Mouse (Mus musculus) forebrain, embryonic 12.5 days (tissue): ENCODE data around the gene Enpp6. TPM values are rescaled to one million over a fixed set of nuclear protein-coding genes. Genes with fewer than 3 reads are reported as not detected.

Experiments used
- ATAC-seq: fragments of 200-750 bp; cut with Nextera tagmentation; 2 replicates; pipeline ENCODE4 v1.8.0; 2017; ENCODE audit warnings: moderate TSS enrichment; ENCODE audit not compliant: low FRiP score
- H3K27ac ChIP-seq: fragments of 300-500 bp; sonication (generic); 2 replicates; pipeline ENCODE4 v1.5.1; 2016; ENCODE audit warnings: mild to moderate bottlenecking
- H3K27me3 ChIP-seq: fragments of 300-500 bp; sonication (generic); 2 replicates; pipeline ENCODE4 v1.6.1; 2016; ENCODE audit warnings: mild to moderate bottlenecking
- H3K36me3 ChIP-seq: fragments of 300-500 bp; sonication (generic); replicated peaks from 2 replicates; pipeline ENCODE4 v1.6.1; 2016; ENCODE audit warnings: mild to moderate bottlenecking
- H3K4me1 ChIP-seq: fragments of 300-500 bp; sonication (generic); 2 replicates; pipeline ENCODE4 v1.6.1; 2016
- H3K4me2 ChIP-seq: fragments of 300-500 bp; sonication (generic); 2 replicates; pipeline ENCODE4 v1.6.1; 2016; ENCODE audit warnings: mild to moderate bottlenecking, moderate library complexity
- H3K4me3 ChIP-seq: fragments of 300-500 bp; sonication (generic); replicated peaks from 2 replicates; pipeline ENCODE4 v1.5.1; 2016; ENCODE audit warnings: mild to moderate bottlenecking
- H3K9ac ChIP-seq: fragments of 300-500 bp; sonication (generic); 2 replicates; pipeline ENCODE4 v1.6.1; 2016; ENCODE audit warnings: mild to moderate bottlenecking
- H3K9me3 ChIP-seq: fragments of 300-500 bp; sonication (generic); 2 replicates; pipeline ENCODE4 v1.6.1; 2016
- WGBS: fragments of 180-500 bp; shearing (Covaris S2); methylation state at CpG from one replicate; pipeline ENCODE4 v1.1.7; 2016; 5-methylcytosine and 5-hydroxymethylcytosine counted together
- polyA plus RNA-seq: library from polyadenylated mRNA; unstranded; fragments of >200 nt; fragmentation: Nextera tagmentation; extraction: Ambion mirVana; gene quantifications from 2 replicates; pipeline ENCODE4 v1.2.1, GENCODE M21; 2016

Gene Enpp6
- polyA plus RNA-seq, 1 experiment from 2014 or later: 0.14 TPM

GRCm38 (mm10) chr8:47082201-47083027, 95.7 kb downstream of the Enpp6 start:
- Histone ChIP-seq H3K9me3 (no peaks in the 10 kb centered on the region), H3K4me3 (no peak overlapping the region), H3K27me3 (no peaks in the 10 kb centered on the region), H3K4me2 (no peak overlapping the region), H3K9ac (no peak overlapping the region), H3K36me3 (no peaks in the 10 kb centered on the region), H3K4me1 (no peaks in the 10 kb centered on the region), H3K27ac (no peak overlapping the region)
- 90% methylated on average over 22 of the region's 22 CpGs for WGBS
- no peak for ATAC-seq

GRCm38 (mm10) chr8:47090021-47090420, 103.3 kb downstream of the Enpp6 start:
- Histone ChIP-seq H3K36me3 (no peaks in the 10 kb centered on the region), H3K9ac (no peak overlapping the region), H3K4me3 (no peak overlapping the region), H3K4me1 (0 out of 2 replicates have a peak, but pooled peaks cover 2% of the 10 kb centered on the region), H3K4me2 (no peak overlapping the region), H3K27me3 (no peaks in the 10 kb centered on the region), H3K9me3 (no peaks in the 10 kb centered on the region), H3K27ac (no peak overlapping the region)
- ATAC-seq: no peak
- WGBS: 84% methylated on average over 8 of the region's 8 CpGs

GRCm38 (mm10) chr8:47105617-47106016, 118.9 kb downstream of the Enpp6 start:
- H3K4me1 ChIP-seq: no peaks in the 10 kb centered on the region
- H3K9me3 ChIP-seq: no peaks in the 10 kb centered on the region
- 85% methylated on average over 2 of the region's 2 CpGs for WGBS
- no peak overlapping the region for H3K9ac ChIP-seq
- H3K27me3 ChIP-seq: no peaks in the 10 kb centered on the region
- ATAC-seq: no peak
- H3K4me2 ChIP-seq: no peak overlapping the region
- H3K27ac ChIP-seq: no peak overlapping the region
- no peak overlapping the region for H3K4me3 ChIP-seq
- no peaks in the 10 kb centered on the region for H3K36me3 ChIP-seq

- 88% methylated on average over 17 of the region's 17 CpGs for WGBS
- no peak for ATAC-seq
Observed at GRCm38 (mm10) chr8:47114133-47114796, 127.6 kb downstream of the Enpp6 start.

GRCm38 (mm10) chr8:47117336-47117735, 130.6 kb downstream of the Enpp6 start:
- WGBS: 84% methylated on average over 4 of the region's 4 CpGs
- Histone ChIP-seq H3K27me3 (no peaks in the 10 kb centered on the region), H3K4me2 (no peak overlapping the region), H3K4me1 (no peaks in the 10 kb centered on the region), H3K27ac (no peak overlapping the region), H3K36me3 (no peaks in the 10 kb centered on the region), H3K4me3 (no peak overlapping the region), H3K9ac (no peak overlapping the region), H3K9me3 (no peaks in the 10 kb centered on the region)
- no peak for ATAC-seq

More at GRCm38 (mm10) chr8:47114133-47114796, 127.6 kb downstream of the Enpp6 start:
- H3K4me3 ChIP-seq: no peak overlapping the region
- no peak overlapping the region for H3K9ac ChIP-seq
- no peaks in the 10 kb centered on the region for H3K36me3 ChIP-seq
- no peaks in the 10 kb centered on the region for H3K4me1 ChIP-seq
- H3K27ac ChIP-seq: no peak overlapping the region
- H3K9me3 ChIP-seq: no peaks in the 10 kb centered on the region
- no peaks in the 10 kb centered on the region for H3K27me3 ChIP-seq
- H3K4me2 ChIP-seq: no peak overlapping the region

- no peak overlapping the region for H3K9ac ChIP-seq
- no peak overlapping the region for H3K27ac ChIP-seq
- no peaks in the 10 kb centered on the region for H3K4me1 ChIP-seq
- no peaks in the 10 kb centered on the region for H3K27me3 ChIP-seq
- no peaks in the 10 kb centered on the region for H3K9me3 ChIP-seq
- H3K4me3 ChIP-seq: no peak overlapping the region
- ATAC-seq: no peak
- no peaks in the 10 kb centered on the region for H3K36me3 ChIP-seq
- WGBS: 70% methylated on average over 1 of the region's 1 CpGs
- no peak overlapping the region for H3K4me2 ChIP-seq
Observed at GRCm38 (mm10) chr8:47119895-47120294, 133.2 kb downstream of the Enpp6 start.

GRCm38 (mm10) chr8:47128859-47129258, 142.2 kb downstream of the Enpp6 start:
- no peak overlapping the region for H3K9ac ChIP-seq
- H3K36me3 ChIP-seq: no peaks in the 10 kb centered on the region
- no peaks in the 10 kb centered on the region for H3K4me1 ChIP-seq
- H3K4me3 ChIP-seq: no peak overlapping the region
- no peak overlapping the region for H3K4me2 ChIP-seq
- H3K27me3 ChIP-seq: no peaks in the 10 kb centered on the region
- ATAC-seq: no peak
- WGBS: 87% methylated on average over 1 of the region's 1 CpGs
- no peaks in the 10 kb centered on the region for H3K9me3 ChIP-seq
- H3K27ac ChIP-seq: no peak overlapping the region

- peaks cover 4% of the 10 kb centered on the region; the same call in 1 of the 2 replicates for H3K27me3 ChIP-seq
- no peaks in the 10 kb centered on the region for H3K9me3 ChIP-seq
- H3K9ac ChIP-seq: no peak overlapping the region
- H3K36me3 ChIP-seq: no peaks in the 10 kb centered on the region
- H3K27ac ChIP-seq: no peak overlapping the region
- no peak overlapping the region for H3K4me2 ChIP-seq
- peaks cover 9% of the 10 kb centered on the region; the same call in 1 of the 2 replicates for H3K4me1 ChIP-seq
- ATAC-seq: no peak
- WGBS: 90% methylated on average over 3 of the region's 3 CpGs
- H3K4me3 ChIP-seq: no peak overlapping the region
Observed at GRCm38 (mm10) chr8:47133381-47133780, 146.7 kb downstream of the Enpp6 start.

- Histone ChIP-seq H3K9me3 (no peaks in the 10 kb centered on the region), H3K27me3 (peaks cover 4% of the 10 kb centered on the region; the same call in 1 of the 2 replicates), H3K4me2 (no peak overlapping the region), H3K4me1 (peaks cover 9% of the 10 kb centered on the region; the same call in 1 of the 2 replicates), H3K4me3 (no peak overlapping the region), H3K27ac (no peak overlapping the region), H3K9ac (no peak overlapping the region), H3K36me3 (no peaks in the 10 kb centered on the region)
- no peak for ATAC-seq
- 45% methylated on average over 11 of the region's 11 CpGs for WGBS
Observed at GRCm38 (mm10) chr8:47134736-47135135, 148.0 kb downstream of the Enpp6 start.

GRCm38 (mm10) chr8:47135586-47135985, 148.9 kb downstream of the Enpp6 start:
- H3K27me3 ChIP-seq: peaks cover 4% of the 10 kb centered on the region; the same call in 1 of the 2 replicates
- no peak for ATAC-seq
- no peaks in the 10 kb centered on the region for H3K9me3 ChIP-seq
- no peak overlapping the region for H3K27ac ChIP-seq
- H3K4me3 ChIP-seq: no peak overlapping the region
- H3K9ac ChIP-seq: no peak overlapping the region
- peak overlapping the region; percentile 29 for H3K4me2 ChIP-seq
- no peaks in the 10 kb centered on the region for H3K36me3 ChIP-seq
- H3K4me1 ChIP-seq: peaks cover 9% of the 10 kb centered on the region; the same call in 1 of the 2 replicates
- WGBS: 23% methylated on average over 9 of the region's 9 CpGs

GRCm38 (mm10) chr8:47136047-47136446, 149.4 kb downstream of the Enpp6 start:
- H3K9ac ChIP-seq: no peak overlapping the region
- ATAC-seq: no peak
- no peaks in the 10 kb centered on the region for H3K9me3 ChIP-seq
- no peak overlapping the region for H3K27ac ChIP-seq
- 45% methylated on average over 5 of the region's 5 CpGs for WGBS
- peaks cover 4% of the 10 kb centered on the region; the same call in 1 of the 2 replicates for H3K27me3 ChIP-seq
- peak overlapping the region; percentile 29; the same call in 1 of the 2 replicates for H3K4me2 ChIP-seq
- H3K36me3 ChIP-seq: no peaks in the 10 kb centered on the region
- peaks cover 9% of the 10 kb centered on the region; the same call in 1 of the 2 replicates for H3K4me1 ChIP-seq
- H3K4me3 ChIP-seq: no peak overlapping the region

- 0 out of 2 replicates have a peak, but pooled peaks cover 3% of the 10 kb centered on the region for H3K9me3 ChIP-seq
- H3K4me3 ChIP-seq: no peak overlapping the region
- no peak for ATAC-seq
- H3K36me3 ChIP-seq: no peaks in the 10 kb centered on the region
- H3K9ac ChIP-seq: no peak overlapping the region
- H3K4me1 ChIP-seq: no peaks in the 10 kb centered on the region
- H3K27me3 ChIP-seq: no peaks in the 10 kb centered on the region
- no peak overlapping the region for H3K4me2 ChIP-seq
- 92% methylated on average over 9 of the region's 9 CpGs for WGBS
- H3K27ac ChIP-seq: no peak overlapping the region
Observed at GRCm38 (mm10) chr8:47145258-47145657, 158.6 kb downstream of the Enpp6 start.
